Mouse (Mus musculus): ENCODE data around the gene Tmem201.
A peak's percentile ranks its signal among the peaks of the same experiment; 100 is the strongest.

DNA sequence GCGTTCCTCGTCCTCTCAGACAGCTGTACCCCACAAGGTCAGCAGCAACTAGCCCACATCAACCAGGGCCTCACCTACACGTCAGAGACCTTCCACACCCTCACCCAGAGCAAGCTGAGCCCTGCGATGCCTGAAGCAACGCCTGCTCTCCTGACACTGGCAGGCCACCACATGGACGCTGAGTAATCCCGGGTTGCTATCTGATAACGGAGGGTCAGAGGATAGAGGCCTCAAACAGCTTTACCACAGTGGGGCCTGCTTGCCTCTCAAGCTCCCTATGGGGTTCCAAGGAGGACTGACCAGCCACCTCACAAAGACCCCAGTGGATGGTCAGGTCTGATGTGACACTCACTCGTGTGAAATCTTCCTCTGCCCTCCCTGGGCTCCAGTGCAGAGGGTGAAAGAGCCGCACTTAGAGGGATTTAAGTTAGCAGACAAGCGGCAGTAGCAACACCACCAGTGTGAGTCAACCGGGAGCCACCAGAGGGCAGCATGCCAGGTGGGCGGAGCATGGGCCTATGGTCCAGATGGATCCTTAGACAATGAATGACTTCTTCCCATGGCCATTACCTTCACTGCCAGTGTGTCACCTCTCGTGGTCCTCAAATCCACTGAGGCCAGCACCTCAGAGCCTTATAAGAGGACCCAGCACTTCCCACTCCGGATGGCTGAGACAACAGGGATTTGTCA is 12.0 kb downstream of the Tmem201 start:
- TF ChIP-seq CTCF (IDR thresholded peaks at IDR 0.05; ENCODE audit: borderline replicate concordance, insufficient read depth, low read length) (peak; percentile 75), POLR2A (IDR thresholded peaks at IDR 0.05; ENCODE audit: low read depth, low read length) (no peak)

All from embryonic fibroblast, embryonic 13.5 days (primary cell).